Mouse (Mus musculus) embryonic facial prominence, embryonic 12.5 days (tissue): Measurements from ENCODE around the gene Itga9. TPM values are rescaled to one million over a fixed set of nuclear protein-coding genes. Genes with fewer than 3 reads are reported as not detected.

Experiments used
- ATAC-seq: fragments of 200-750 bp; cut with Nextera tagmentation; 2 replicates; pipeline ENCODE4 v1.8.0; 2017; ENCODE audit not compliant: insufficient number of reproducible peaks, insufficient read depth, low FRiP score, low TSS enrichment
- H3K27ac ChIP-seq: fragments of 300-500 bp; sonication (generic); 2 replicates; pipeline ENCODE4 v1.5.1; 2016; ENCODE audit warnings: mild to moderate bottlenecking
- H3K27me3 ChIP-seq: fragments of 300-500 bp; sonication (generic); 2 replicates; pipeline ENCODE4 v1.6.1; 2016; ENCODE audit warnings: mild to moderate bottlenecking, moderate library complexity
- H3K36me3 ChIP-seq: fragments of 300-500 bp; sonication (generic); 2 replicates; pipeline ENCODE4 v1.6.1; 2016; ENCODE audit warnings: mild to moderate bottlenecking
- H3K4me1 ChIP-seq: fragments of 300-500 bp; sonication (generic); 2 replicates; pipeline ENCODE4 v1.6.1; 2016
- H3K4me2 ChIP-seq: fragments of 300-500 bp; sonication (generic); replicated peaks from 2 replicates; pipeline ENCODE4 v1.6.1; 2016; ENCODE audit warnings: mild to moderate bottlenecking, moderate library complexity
- H3K4me3 ChIP-seq: fragments of 300-500 bp; sonication (generic); 2 replicates; pipeline ENCODE4 v1.5.1; 2016; ENCODE audit warnings: mild to moderate bottlenecking
- H3K9ac ChIP-seq: fragments of 300-500 bp; sonication (generic); 2 replicates; pipeline ENCODE4 v1.6.1; 2016; ENCODE audit warnings: mild to moderate bottlenecking, moderate library complexity
- H3K9me3 ChIP-seq: fragments of 300-500 bp; sonication (generic); 2 replicates; pipeline ENCODE4 v1.6.1; 2016; ENCODE audit warnings: mild to moderate bottlenecking, moderate library complexity
- WGBS: fragments of 180-500 bp; shearing (Covaris S2); methylation state at CpG from one replicate; pipeline ENCODE4 v1.1.7; 2016; 5-methylcytosine and 5-hydroxymethylcytosine counted together
- polyA plus RNA-seq: library from polyadenylated mRNA; unstranded; fragments of >200 nt; fragmentation: Nextera tagmentation; extraction: Ambion mirVana; gene quantifications from 2 replicates; pipeline ENCODE4 v1.2.1, GENCODE M21; 2016

Itga9 gene
- polyA plus RNA-seq, 1 experiment from 2014 or later: 18.7 TPM

DNA sequence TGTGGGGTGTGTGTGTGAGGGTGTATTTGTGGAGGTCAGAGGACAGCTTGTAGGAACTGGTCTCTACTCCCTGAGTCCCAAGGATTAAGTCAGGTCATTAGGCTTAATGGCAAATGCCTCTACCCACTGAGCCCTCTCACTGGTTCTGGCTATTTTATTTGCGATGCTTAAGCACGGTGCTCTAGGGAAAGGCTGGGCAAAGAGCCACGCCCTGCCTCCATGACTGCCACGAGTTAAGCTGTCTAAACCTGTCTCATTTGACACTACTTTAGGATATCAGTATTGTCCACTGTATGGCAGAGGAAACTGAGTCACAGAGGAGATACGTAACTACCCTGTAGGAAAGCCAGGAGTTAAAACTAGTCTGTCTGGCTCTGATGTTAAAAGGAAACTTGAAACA, 337.5 kb downstream of the Itga9 start:
- H3K36me3 ChIP-seq: 0 out of 2 replicates have a peak, but pooled peaks cover 3% of the 10 kb centered on the region
- 64% methylated on average over 5 of the region's 5 CpGs for WGBS
- peaks cover 14% of the 10 kb centered on the region for H3K4me1 ChIP-seq
- H3K27ac ChIP-seq: no peak overlapping the region
- H3K27me3 ChIP-seq: no peaks in the 10 kb centered on the region
- ATAC-seq: no peak
- no peak overlapping the region for H3K4me3 ChIP-seq
- H3K9me3 ChIP-seq: no peaks in the 10 kb centered on the region
- H3K4me2 ChIP-seq: no peak overlapping the region
- H3K9ac ChIP-seq: no peak overlapping the region

DNA sequence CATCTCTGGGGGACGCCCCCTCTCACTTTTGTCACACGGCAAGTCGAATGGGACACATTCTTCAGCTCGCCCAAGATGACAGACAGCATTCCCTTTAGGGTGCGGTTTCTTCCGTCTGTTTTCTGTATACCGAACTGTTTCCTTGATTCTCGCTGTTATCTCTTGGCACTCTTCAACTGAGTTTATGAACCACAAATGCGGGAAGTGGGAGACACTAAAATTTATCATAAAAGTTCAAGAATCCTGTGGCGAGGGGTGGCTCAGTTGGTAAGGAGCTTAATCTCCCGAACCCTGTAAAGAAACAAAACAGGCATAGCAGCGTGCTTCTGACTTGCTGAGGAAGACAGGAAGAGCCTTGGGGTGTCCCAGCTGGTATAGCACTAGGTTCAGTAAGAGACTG, 337.9 kb downstream of the Itga9 start:
- Histone ChIP-seq H3K27ac (no peak overlapping the region), H3K36me3 (0 out of 2 replicates have a peak, but pooled peaks cover 3% of the 10 kb centered on the region), H3K27me3 (no peaks in the 10 kb centered on the region), H3K4me1 (peaks cover 15% of the 10 kb centered on the region), H3K9me3 (no peaks in the 10 kb centered on the region), H3K4me3 (no peak overlapping the region), H3K9ac (no peak overlapping the region), H3K4me2 (no peak overlapping the region)
- no peak for ATAC-seq
- WGBS: 65% methylated on average over 12 of the region's 12 CpGs

DNA sequence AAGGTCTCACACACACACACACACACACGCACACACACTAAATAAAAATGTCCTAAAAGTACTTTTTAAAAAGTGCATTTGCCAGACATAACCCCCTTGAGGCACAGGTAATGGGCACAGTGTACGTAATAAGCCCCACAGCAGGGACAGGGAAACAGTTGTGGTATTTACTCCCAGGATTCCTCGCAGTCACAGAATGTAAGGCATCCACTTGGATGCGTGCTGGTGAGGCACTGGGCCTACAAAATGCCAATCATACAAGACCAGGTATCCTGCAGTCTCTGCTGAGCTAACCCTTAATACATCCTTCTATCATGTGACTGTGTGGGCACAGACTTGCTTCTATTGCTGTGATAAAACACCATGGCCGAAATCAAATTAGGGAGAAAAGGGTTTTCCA, 342.0 kb downstream of the Itga9 start:
- H3K9ac ChIP-seq: no peak overlapping the region
- no peaks in the 10 kb centered on the region for H3K9me3 ChIP-seq
- H3K4me3 ChIP-seq: no peak overlapping the region
- H3K4me2 ChIP-seq: no peak overlapping the region
- no peak overlapping the region for H3K27ac ChIP-seq
- 78% methylated on average over 5 of the region's 5 CpGs for WGBS
- no peaks in the 10 kb centered on the region for H3K27me3 ChIP-seq
- ATAC-seq: no peak
- H3K36me3 ChIP-seq: no peaks in the 10 kb centered on the region
- H3K4me1 ChIP-seq: peaks cover 19% of the 10 kb centered on the region; the same call in 1 of the 2 replicates

DNA sequence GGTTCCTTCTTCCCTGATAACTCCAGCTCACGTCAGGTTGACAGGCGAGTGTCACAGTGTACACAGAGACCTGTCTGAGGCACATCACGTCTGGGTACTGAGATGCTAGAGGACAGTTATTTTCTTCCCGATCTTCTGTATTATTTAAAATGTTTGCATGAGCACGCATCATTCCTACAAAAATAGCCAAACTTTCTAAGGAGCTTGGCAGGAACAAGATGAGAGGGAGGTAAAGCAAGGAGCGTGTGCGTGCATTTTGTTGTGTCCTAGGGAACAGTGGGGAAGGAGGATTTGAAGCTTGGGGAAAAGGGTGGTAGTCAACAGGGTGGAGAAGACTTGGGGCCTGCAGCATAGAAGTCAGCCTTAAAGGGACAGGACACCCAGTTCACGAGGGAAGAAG, 342.6 kb downstream of the Itga9 start:
- H3K4me1 ChIP-seq: peaks cover 14% of the 10 kb centered on the region; the same call in 1 of the 2 replicates
- 87% methylated on average over 8 of the region's 8 CpGs for WGBS
- no peak overlapping the region for H3K4me3 ChIP-seq
- no peak overlapping the region for H3K4me2 ChIP-seq
- H3K9me3 ChIP-seq: no peaks in the 10 kb centered on the region
- no peak for ATAC-seq
- H3K36me3 ChIP-seq: no peaks in the 10 kb centered on the region
- no peak overlapping the region for H3K27ac ChIP-seq
- no peak overlapping the region for H3K9ac ChIP-seq
- no peaks in the 10 kb centered on the region for H3K27me3 ChIP-seq

DNA sequence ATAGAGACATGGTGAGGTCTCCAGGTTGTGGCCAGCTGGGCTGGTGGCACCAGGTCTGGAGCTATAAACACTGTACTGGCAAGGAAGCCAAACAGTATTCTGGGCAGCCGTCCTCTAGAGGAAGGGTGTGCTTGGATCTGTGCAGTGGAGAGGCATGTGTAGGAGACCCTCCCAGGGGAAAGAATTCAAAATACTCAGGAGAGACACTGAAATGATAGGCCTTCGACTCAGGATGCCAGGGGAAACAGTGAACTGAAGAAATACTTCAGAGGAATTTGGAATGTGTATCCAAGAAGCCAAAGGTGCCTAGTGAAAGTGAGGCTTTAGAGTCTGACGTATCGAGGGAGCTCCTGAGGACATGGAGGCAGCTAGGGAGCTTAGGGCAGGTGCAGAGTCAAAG, 343.2 kb downstream of the Itga9 start:
- Histone ChIP-seq H3K9me3 (no peaks in the 10 kb centered on the region), H3K27me3 (no peaks in the 10 kb centered on the region), H3K36me3 (no peaks in the 10 kb centered on the region), H3K4me2 (no peak overlapping the region), H3K4me1 (peaks cover 12% of the 10 kb centered on the region; the same call in 1 of the 2 replicates), H3K4me3 (no peak overlapping the region), H3K9ac (no peak overlapping the region), H3K27ac (no peak overlapping the region)
- no peak for ATAC-seq
- 47% methylated on average over 4 of the region's 4 CpGs for WGBS

DNA sequence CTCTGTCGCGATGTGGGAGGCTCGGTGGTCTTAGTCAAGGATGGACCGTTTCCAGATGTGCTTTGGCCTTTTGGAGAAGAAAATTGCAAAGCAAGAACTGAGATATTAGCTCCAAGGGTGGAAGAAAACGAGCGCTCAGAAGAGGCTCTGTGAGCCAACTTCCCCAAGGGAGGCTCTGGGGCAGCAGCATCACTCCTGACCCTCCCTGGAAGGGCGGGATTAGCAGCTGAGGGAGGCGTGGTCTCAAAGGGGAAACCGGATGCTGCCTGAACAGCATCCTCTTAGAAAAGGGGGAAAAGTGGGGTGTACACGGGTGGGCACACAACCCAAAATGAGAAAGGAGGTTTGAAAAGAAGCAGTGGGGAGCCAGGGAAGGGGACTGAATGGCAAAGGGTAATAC, 343.6 kb downstream of the Itga9 start:
- no peak overlapping the region for H3K27ac ChIP-seq
- no peak overlapping the region for H3K4me3 ChIP-seq
- H3K36me3 ChIP-seq: 0 out of 2 replicates have a peak, but pooled peaks cover 3% of the 10 kb centered on the region
- no peak overlapping the region for H3K4me2 ChIP-seq
- H3K9ac ChIP-seq: no peak overlapping the region
- no peak for ATAC-seq
- 41% methylated on average over 10 of the region's 10 CpGs for WGBS
- H3K4me1 ChIP-seq: peaks cover 12% of the 10 kb centered on the region; the same call in 1 of the 2 replicates
- no peaks in the 10 kb centered on the region for H3K27me3 ChIP-seq
- no peaks in the 10 kb centered on the region for H3K9me3 ChIP-seq

Other genes with a start within 250 kb of the Itga9 start
- gene Eomes, start 128.5 kb upstream of the Itga9 start, polyA plus RNA-seq: 0.09 and 0.65 TPM in 2 replicates
- gene Golga4, start 100.4 kb upstream of the Itga9 start, polyA plus RNA-seq: 62.3 and 68.6 TPM in 2 replicates